Mouse (Mus musculus) T-helper 2 cell (primary cell): ENCODE measurements around the gene Fhdc1.

Experiments
- in situ Hi-C: fragments of 300-600 bp; cut with MboI, MseI; formaldehyde crosslinking; loops from one replicate; pipeline ENCODE4 v1.15.1; 2025; ENCODE audit warnings: high pct_unique_total_duplicates

Gene Fhdc1

GRCm38 (mm10) chr3:84435288-84436043 is 44.8 kb downstream of the Fhdc1 start:
- in situ Hi-C loops, result no loop called here

- in situ Hi-C loops, result loop anchor here (5.0 kb wide), 1 partner anchor 76 kb away; no protein-coding TSS in a partner anchor
These were observed 47.3 kb downstream of the Fhdc1 start for GRCm38 (mm10) chr3:84432797-84433445.

- in situ Hi-C loops, result loop anchor here (5.0 kb wide), 1 partner anchor 74 kb away; no protein-coding TSS in a partner anchor
These were observed 49.0 kb downstream of the Fhdc1 start for GRCm38 (mm10) chr3:84431257-84431656.

- in situ Hi-C loops, result loop anchor here (5.0 kb wide), 1 partner anchor 73 kb away; no protein-coding TSS in a partner anchor
These were observed 50.1 kb downstream of the Fhdc1 start for GRCm38 (mm10) chr3:84430152-84430551.

DNA sequence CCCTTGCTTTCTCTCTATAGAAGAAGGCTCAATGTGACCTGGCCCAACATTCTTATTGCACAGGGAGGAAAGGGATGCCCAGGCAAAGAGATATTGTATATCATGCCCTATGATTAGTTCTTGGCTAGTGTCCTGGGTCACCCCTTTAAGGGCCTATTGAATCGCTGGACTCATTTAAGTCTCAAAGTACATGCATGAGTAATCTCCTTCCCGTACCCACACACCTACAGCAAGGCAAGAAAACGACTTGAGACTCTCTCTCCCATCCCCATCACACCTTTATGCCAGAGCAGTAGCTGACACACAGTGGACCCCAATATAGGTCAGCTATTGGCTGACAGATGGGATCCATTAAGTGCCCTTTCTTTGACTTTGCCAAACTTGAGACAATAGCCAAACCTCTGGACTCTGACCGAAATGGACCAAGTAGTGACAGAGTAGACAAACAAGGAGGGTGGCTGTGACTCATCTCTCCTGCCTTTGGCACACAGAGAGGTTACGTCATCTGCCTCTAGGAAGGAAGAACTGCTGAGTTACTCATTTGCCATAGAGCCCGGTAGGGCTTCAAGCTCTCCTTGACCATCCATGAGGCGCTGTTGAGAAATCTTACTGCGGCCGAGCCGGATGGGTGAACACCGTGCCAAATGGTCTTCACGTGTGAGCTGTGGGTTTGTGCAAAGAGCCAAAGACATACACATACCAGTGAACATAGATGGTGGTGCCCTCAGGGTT is 51.1 kb downstream of the Fhdc1 start:
- in situ Hi-C loops, result no loop called here

DNA sequence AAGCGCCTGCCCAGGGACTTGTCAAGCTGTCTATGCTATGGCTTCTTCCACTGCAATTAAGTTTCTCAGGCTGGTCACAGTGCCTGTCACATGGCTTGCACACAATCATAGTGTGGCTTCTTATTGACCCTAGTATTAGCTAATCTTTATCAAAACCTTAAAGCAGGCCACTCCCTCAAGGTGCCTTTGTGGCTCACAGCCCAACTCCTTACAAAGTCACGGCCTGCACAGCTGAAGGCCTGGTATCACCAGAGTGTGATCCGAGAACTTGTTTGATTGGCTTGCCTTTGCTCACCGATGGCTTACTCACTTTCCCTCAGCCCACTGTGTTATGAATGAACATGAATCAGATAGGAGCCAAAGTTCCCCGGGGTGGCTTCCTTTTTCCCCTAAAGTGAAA is 52.5 kb downstream of the Fhdc1 start:
- in situ Hi-C loops, result no loop called here

DNA sequence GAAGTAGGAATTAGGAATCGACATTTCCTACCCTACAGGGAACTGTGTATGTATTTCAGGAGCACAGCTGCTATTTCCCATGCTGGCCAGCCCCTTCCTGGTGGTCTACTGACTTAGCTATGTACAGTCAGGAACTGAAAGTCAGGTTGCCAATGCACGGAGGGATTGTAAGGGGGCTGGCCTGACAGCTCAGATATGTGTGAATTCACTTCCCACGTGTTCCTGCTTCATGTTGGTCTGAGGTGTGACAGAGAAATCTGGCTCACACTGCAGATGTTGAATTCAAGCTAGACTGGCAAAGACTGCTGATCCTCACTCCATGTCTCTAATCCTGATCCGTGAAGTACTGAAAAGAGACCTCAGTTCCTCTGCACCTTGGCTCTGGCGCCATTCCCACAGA is 57.9 kb downstream of the Fhdc1 start:
- in situ Hi-C loops, result no loop called here

- in situ Hi-C loops, result no loop called here
These were observed 66.4 kb downstream of the Fhdc1 start for GRCm38 (mm10) chr3:84413868-84414267.

- in situ Hi-C loops, result no loop called here
These were observed 67.3 kb downstream of the Fhdc1 start for GRCm38 (mm10) chr3:84412920-84413319.

DNA sequence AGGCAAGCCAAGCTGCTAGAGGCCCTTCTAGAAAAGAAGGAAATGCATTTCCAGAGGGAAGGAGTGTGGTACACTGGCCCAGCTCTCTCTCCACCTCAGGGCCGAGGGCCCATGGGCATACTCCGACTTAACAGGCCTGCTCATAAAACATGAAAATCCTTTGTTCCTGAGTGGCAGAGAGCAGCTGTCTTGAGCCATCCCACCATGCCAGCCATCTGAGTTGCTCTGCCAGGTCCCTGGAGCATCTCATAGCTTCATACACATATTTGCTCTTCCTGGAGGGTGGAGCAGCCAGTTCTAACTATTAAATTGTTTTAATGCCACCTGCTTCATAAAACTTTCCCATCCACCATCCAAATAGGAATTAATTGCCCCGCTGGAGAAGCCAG is 70.8 kb downstream of the Fhdc1 start:
- in situ Hi-C loops, result no loop called here

DNA sequence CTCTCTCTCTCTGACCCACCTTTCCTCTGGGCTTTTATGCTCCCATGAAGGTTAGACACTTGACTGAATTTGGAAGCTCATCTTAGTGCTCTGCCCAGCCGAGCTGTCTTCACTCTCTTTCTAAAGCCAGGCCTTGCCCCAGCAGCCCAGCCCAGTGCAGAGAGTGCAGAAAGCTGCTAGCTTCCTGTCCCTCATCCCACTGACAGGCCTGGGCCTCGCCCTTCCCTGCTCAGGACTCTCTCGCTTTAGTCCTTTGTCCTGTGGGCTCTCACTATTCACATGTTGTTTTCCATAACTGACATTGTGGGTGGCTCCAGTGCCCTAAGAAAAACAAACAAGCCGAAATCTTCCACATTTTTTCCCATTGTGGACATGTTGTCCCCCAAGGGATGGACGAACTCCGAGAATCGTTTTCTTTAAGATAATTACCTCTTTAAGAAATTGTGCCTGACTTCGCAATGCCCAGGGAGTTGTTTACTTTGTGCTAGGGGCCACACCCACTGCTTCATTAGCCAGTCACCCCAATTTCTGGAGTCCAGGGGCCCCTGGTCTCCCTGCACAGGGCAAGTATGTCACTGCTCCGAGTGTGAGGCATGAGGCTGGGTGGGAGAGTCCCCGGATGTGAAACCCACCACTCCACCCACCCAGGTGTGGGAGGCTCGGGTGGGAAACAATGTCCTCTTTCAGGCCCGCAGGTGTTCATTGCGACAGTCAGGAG is 71.3 kb downstream of the Fhdc1 start:
- in situ Hi-C loops, result no loop called here

DNA sequence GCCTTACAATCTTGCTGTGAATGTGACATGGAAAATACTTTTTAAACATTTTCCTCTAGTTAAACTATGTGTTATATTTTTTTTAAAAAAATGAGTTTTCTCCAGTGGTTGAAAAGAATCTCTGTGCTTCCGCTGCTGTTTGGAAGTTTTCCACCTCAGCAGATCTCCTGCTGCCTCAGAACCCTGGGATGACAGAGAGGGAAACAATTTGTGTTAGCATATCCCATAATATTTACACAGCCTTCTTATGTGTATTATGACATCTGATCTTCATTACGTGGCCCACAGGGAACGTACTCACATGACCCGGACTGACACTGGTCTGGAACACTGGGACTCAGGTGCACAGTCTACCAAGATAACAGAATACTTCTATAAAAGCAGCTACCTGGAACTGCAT is 74.7 kb downstream of the Fhdc1 start:
- in situ Hi-C loops, result no loop called here

DNA sequence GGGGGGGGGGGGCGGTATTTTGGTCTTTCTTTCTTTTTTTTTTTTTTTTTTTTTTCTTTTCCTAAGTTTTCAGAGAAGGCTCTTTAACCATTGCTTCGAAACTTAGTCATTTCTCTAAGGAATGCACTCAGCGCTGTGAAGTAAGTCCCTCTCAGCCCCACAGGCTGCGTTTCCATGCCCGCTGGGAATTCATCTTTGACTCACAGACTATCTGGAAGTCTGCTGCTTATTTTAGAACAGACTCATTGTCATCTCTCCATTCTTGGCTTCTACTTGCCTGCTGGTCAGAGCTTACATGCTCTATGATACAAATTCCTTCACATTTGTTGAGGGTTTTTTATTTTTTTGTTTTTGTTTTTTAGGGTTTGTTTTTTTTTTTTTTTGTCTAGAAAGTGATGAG is 76.8 kb downstream of the Fhdc1 start:
- in situ Hi-C loops, result no loop called here

DNA sequence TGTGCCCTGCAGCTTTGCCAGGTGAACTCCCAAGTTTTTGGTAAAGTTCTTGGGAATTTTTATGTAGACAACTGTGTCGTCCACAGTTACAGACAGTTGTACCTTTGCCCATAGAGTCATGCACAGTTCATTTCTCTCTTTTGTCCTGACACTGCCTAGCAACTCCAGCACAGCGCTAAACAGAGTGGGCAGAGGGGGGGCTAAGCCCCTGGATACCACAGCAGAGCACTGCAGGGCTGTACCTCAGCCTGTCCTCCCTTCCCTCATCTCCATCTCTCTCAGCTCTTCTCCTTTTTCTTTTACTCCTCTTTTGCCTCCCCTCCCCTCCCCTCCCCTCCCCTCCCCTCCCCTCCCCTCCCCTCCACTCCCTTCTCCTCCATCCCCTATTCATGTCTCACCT is 77.5 kb downstream of the Fhdc1 start:
- in situ Hi-C loops, result no loop called here

- in situ Hi-C loops, result no loop called here
These were observed 82.3 kb downstream of the Fhdc1 start for GRCm38 (mm10) chr3:84397976-84398375.

DNA sequence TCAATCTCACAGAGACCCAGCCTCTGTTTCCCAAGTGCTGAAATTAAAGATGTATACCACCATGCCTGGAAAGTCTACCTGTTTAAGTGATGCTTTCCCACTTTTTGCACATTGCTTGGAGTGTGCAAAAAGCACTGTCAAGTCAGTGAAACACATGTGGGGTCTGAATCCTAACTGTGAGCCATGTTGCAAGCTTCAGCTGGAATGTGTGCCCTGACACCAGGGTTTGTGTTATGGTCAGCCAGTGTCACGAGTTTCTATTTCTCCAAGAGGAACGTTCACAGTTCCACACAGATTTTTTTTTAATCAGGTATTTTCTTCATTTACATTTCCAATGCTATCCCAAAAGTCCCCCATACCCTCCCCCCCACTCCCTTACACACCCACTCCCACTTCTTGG is 84.0 kb downstream of the Fhdc1 start:
- in situ Hi-C loops, result no loop called here

GRCm38 (mm10) chr3:84395840-84396239 is 84.4 kb downstream of the Fhdc1 start:
- in situ Hi-C loops, result no loop called here

- in situ Hi-C loops, result no loop called here
These were observed 85.3 kb downstream of the Fhdc1 start for GRCm38 (mm10) chr3:84394841-84395447.
